Mouse (Mus musculus): Measurements from ENCODE around the gene Sft2d1.

GRCm38 (mm10) chr17:8372286-8373046 lies 61.6 kb downstream of the Sft2d1 start:
- peak; percentile 81 for TF ChIP-seq CTCF (IDR thresholded peaks at IDR 0.05; ENCODE audit: low read depth, low read length)
- no peak for TF ChIP-seq POLR2A (IDR thresholded peaks at IDR 0.05; ENCODE audit: extremely low read depth, insufficient read depth, low read length)

All from liver, adult 2 months (tissue).